Mouse (Mus musculus) bone marrow macrophage, adult 2 months (primary cell): Measurements from ENCODE around the gene Scn10a.

ENCODE experiments used
- CTCF ChIP-seq: IDR thresholded peaks from 2 replicates; pipeline ENCODE4 v1.5.1; 2012; ENCODE audit warnings: low read depth, mild to moderate bottlenecking, low read length, moderate library complexity
- POLR2A ChIP-seq: IDR thresholded peaks from 2 replicates; pipeline ENCODE4 v1.6.1; 2012; ENCODE audit warnings: mild to moderate bottlenecking, low read depth, low read length, borderline replicate concordance

DNA sequence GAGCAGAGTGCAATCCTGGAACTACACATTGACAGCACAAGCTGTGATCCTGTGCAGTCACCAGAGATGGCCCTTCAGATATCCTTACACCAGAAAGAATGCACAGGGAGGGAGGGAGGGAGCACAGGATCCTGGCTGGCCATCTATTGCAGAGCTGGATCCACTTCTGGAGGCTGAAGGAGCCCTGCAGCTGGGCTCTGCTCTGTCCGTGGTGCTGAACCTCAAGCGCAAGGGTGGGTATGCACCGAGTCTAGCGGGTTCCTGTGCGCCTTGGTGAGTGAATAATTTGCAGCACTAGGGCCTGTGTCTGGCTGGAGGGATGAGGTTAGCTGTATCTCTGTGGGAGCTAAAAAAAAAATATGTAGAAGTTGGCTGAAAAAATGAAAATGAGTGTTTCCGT lies 12.4 kb downstream of the Scn10a start:
- TF ChIP-seq CTCF, result no peak
- no peak for TF ChIP-seq POLR2A
